Mouse (Mus musculus) liver, embryonic 11.5 days (tissue): Measurements from ENCODE around the gene Igsf8. TPM values are rescaled to one million over a fixed set of nuclear protein-coding genes. Genes with fewer than 3 reads are reported as not detected.
"Not testable (repeated sequence)": the region's sequence is repeated elsewhere in the genome, so short reads cannot be mapped to it uniquely, and the experiment has no call there.

ENCODE experiments used
- ATAC-seq: fragments of 200-750 bp; cut with Nextera tagmentation; replicated peaks from 2 replicates; pipeline ENCODE4 v1.8.0; 2017; ENCODE audit warnings: moderate number of reproducible peaks, mild to moderate bottlenecking, moderate TSS enrichment, moderate library complexity; ENCODE audit not compliant: low FRiP score
- DNase-seq: peaks from one replicate; pipeline ENCODE4 v3.0.0-alpha.2; 2017; ENCODE audit warnings: low spot score
- H3K27ac ChIP-seq: fragments of 300-500 bp; sonication (generic); 2 replicates; pipeline ENCODE4 v1.5.1; 2014; ENCODE audit warnings: mild to moderate bottlenecking, low read depth, low read length, control low read depth
- H3K27me3 ChIP-seq: fragments of 300-500 bp; sonication (generic); replicated peaks from 2 replicates; pipeline ENCODE4 v1.6.1; 2014; ENCODE audit warnings: low read length, mixed read lengths; ENCODE audit not compliant: control insufficient read depth, insufficient read depth
- H3K36me3 ChIP-seq: fragments of 300-500 bp; sonication (generic); 2 replicates; pipeline ENCODE4 v1.6.1; 2014; ENCODE audit warnings: mild to moderate bottlenecking, low read length, moderate library complexity, mixed read lengths; ENCODE audit not compliant: control insufficient read depth, insufficient read depth
- H3K4me1 ChIP-seq: fragments of 300-500 bp; sonication (generic); replicated peaks from 2 replicates; pipeline ENCODE4 v1.6.1; 2014; ENCODE audit warnings: low read length, mixed read lengths; ENCODE audit not compliant: control insufficient read depth, insufficient read depth
- H3K4me2 ChIP-seq: fragments of 300-500 bp; sonication (generic); 2 replicates; pipeline ENCODE4 v1.6.1; 2014; ENCODE audit warnings: mild to moderate bottlenecking, control low read depth, moderate library complexity
- H3K4me3 ChIP-seq: fragments of 300-500 bp; sonication (generic); 2 replicates; pipeline ENCODE4 v1.5.1; 2014; ENCODE audit warnings: low read depth, low read length, control low read depth
- H3K9ac ChIP-seq: fragments of 300-500 bp; sonication (generic); 2 replicates; pipeline ENCODE4 v1.6.1; 2014; ENCODE audit warnings: low read depth, low read length, control low read depth
- H3K9me3 ChIP-seq: fragments of 300-500 bp; sonication (generic); 2 replicates; pipeline ENCODE4 v1.6.1; 2016; ENCODE audit warnings: low read length, inconsistent platforms, mixed read lengths; ENCODE audit not compliant: control insufficient read depth
- WGBS: fragments of 180-500 bp; shearing (Covaris S2); extraction: QIAGEN DNeasy Blood & Tissue Kit; methylation state at CpG from one replicate; pipeline ENCODE4 v1.1.7; 2014; 5-methylcytosine and 5-hydroxymethylcytosine counted together
- polyA plus RNA-seq: library from polyadenylated mRNA; unstranded; fragments of >200 nt; fragmentation: Nextera tagmentation; extraction: Ambion mirVana; gene quantifications from 2 replicates; pipeline ENCODE4 v1.2.1, GENCODE M21; 2014

Gene Igsf8
- polyA plus RNA-seq, 1 experiment from 2014 or later: 32.9 TPM

DNA sequence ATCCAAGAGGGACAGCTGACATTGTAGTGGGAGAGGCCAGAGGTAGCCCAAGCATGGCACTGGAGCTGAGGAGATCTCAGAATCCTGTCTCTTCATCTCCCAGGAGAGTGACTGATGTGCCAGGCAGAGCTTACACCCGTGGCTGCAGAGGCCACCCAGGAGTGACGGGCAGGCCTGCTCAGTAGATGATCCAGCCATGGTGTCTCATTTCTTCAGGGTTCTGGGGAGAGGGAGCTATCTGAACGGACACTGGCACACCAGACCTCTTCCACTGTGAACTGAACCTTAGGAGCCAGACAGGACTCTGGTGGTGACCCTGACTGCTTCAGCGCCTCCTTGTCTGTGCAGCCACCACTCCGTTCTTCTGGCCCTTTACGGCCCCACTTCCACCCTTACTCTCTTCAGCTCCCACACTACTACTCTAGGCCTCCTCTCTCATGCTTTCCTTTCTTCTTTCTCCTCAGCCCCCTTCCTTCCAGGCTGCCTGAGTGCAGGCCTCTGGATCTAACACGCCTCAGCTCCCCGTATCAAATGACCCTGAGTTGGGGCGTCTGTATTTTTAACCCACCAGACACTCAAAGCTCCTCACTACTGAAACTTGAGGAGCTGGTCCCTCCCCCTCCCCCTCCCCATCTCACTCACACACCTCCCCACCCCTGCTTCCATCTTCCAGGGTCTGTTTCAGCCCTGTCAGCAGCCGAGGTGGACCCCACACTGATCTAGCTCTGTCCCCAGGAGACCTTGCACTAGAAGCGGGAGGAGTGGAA, 40.0 kb upstream of the Igsf8 start:
- Histone ChIP-seq H3K4me3 (no peak overlapping the region), H3K9ac (no peak overlapping the region), H3K4me2 (no peak overlapping the region), H3K9me3 (no peaks in the 10 kb centered on the region), H3K36me3 (no peaks in the 10 kb centered on the region), H3K27me3 (no peaks in the 10 kb centered on the region), H3K4me1 (peaks cover 3% of the 10 kb centered on the region), H3K27ac (no peak overlapping the region)
- no peak for ATAC-seq
- DNase-seq: no peak
- WGBS: 49% methylated on average over 11 of the region's 11 CpGs

DNA sequence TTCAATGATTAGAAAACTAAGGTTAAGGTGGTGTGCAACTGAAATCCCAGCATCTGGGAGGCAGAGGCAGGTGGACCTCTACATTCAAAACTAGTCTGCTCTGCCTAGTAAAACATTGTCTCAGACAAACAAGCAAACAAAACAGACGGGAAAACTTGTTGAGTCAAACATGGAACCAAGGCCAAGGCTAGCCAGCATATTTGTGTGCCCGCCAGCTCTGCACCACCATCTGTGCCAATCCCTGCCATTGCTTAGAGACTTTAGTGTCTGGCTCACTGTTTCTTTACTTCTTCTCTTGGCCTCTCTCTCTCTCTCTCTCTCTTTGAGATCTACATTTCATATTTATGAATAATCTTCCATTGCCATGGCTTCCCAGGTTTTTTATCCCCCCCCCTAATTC, 33.2 kb upstream of the Igsf8 start:
- WGBS: 72% methylated on average over 2 of the region's 2 CpGs
- Histone ChIP-seq H3K27me3 (no peaks in the 10 kb centered on the region), H3K4me3 (no peak overlapping the region), H3K9ac (no peak overlapping the region), H3K4me1 (no peaks in the 10 kb centered on the region), H3K4me2 (no peak overlapping the region), H3K36me3 (no peaks in the 10 kb centered on the region), H3K9me3 (no peaks in the 10 kb centered on the region), H3K27ac (no peak overlapping the region)
- ATAC-seq (no peak), DNase-seq (no peak)

DNA sequence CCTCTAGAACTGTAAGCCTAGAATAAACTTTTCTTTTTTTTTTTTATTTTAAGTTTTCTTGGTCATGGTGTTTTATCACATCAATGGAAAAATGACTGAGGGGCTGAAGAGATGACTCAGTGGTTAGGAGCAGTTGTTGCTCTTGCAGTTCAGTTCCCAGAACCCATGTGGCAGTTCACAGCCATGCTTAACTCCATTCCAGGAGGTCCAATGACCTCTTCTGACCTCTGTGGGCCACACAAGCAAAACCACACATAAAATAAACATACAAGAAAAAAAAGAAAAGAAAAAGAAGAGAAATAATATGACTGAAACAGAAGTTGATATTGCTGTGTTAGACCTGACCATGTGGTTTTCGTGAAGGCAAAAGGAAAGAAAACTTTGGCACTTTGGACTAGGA, 32.2 kb upstream of the Igsf8 start:
- Histone ChIP-seq H3K27ac (no peak overlapping the region), H3K9ac (no peak overlapping the region), H3K4me1 (no peaks in the 10 kb centered on the region), H3K4me3 (no peak overlapping the region), H3K4me2 (no peak overlapping the region), H3K9me3 (no peaks in the 10 kb centered on the region), H3K36me3 (no peaks in the 10 kb centered on the region), H3K27me3 (no peaks in the 10 kb centered on the region)
- ATAC-seq: no peak
- 76% methylated on average over 1 of the region's 1 CpGs for WGBS
- DNase-seq: no peak

DNA sequence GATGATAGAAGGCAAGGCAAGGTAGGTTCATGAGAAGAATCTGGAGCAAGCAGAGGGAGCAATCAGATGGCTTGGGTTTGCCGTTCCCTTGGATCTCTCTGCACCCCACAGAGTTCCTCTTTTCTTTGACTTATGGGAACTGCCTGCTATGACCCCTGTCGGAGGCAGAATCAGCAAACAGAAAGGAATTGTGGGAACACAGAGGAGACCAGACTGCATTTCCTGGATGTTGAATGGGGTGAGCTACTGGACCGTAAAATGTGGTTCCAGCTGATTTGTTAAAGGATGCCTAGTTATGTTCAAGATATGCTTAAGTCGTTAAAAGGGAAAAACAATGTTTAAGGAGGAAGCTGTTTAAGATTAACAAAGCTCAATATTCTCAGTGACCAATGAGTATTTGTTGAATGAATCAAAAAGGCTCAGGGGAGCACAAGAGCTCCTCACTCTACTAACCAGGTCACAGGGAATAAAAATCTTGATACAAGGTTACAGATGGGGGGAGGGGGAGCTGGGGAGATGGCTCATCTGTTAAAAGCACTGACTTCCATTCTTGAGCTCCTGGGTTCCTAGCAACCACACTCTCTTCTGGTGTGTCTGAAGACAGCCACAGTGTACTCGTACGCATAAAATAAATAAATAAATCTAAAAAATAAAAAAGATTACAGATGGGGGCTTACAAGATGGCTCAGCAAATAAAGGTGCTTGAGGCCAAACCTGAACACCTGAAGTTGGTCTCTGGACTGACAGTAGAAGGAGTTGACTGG, 20.3 kb upstream of the Igsf8 start:
- no peak overlapping the region for H3K27ac ChIP-seq
- no peak for DNase-seq
- WGBS: 50% methylated on average over 6 of the region's 6 CpGs
- H3K4me1 ChIP-seq: no peaks in the 10 kb centered on the region
- H3K4me2 ChIP-seq: no peak overlapping the region
- no peak overlapping the region for H3K4me3 ChIP-seq
- no peaks in the 10 kb centered on the region for H3K36me3 ChIP-seq
- no peaks in the 10 kb centered on the region for H3K9me3 ChIP-seq
- ATAC-seq: no peak
- peaks cover 18% of the 10 kb centered on the region for H3K27me3 ChIP-seq
- no peak overlapping the region for H3K9ac ChIP-seq

DNA sequence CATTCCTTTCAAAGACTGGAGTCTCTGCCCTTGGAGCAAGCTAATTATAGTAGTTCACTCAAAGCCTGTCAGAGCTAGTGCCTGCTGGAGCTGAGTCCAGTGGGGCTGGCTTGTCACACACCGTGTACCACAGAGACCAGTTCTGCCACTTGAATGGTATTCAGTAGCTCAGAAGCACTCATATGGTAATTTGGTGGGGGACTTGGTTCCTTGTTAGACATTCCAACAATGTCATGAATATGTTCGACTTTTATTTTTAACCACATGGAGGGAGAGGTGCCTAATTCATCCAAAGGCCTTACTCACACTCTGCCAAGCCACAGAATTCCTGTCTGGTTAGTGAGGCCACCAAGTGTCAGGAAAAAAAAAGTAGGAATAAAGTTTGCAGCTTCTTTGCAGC, 19.0 kb upstream of the Igsf8 start:
- Histone ChIP-seq H3K4me2 (no peak overlapping the region), H3K4me1 (no peaks in the 10 kb centered on the region), H3K9me3 (no peaks in the 10 kb centered on the region), H3K36me3 (no peaks in the 10 kb centered on the region), H3K4me3 (no peak overlapping the region), H3K9ac (no peak overlapping the region), H3K27ac (no peak overlapping the region), H3K27me3 (peaks cover 18% of the 10 kb centered on the region)
- ATAC-seq (no peak), DNase-seq (no peak)
- 61% methylated on average over 2 of the region's 2 CpGs for whole genome bisulfite sequencing

GRCm38 (mm10) chr1:172243547-172244205, 17.8 kb upstream of the Igsf8 start:
- Histone ChIP-seq H3K27me3 (peaks cover 18% of the 10 kb centered on the region), H3K4me3 (no peak overlapping the region), H3K4me1 (no peaks in the 10 kb centered on the region), H3K36me3 (no peaks in the 10 kb centered on the region), H3K27ac (no peak overlapping the region), H3K9me3 (no peaks in the 10 kb centered on the region), H3K4me2 (peak overlapping the region; percentile 21; the same call in 1 of the 2 replicates), H3K9ac (no peak overlapping the region)
- no peak for ATAC-seq
- WGBS: 22% methylated on average over 16 of the region's 16 CpGs
- no peak for DNase-seq

- Histone ChIP-seq H3K27me3 (peaks cover 18% of the 10 kb centered on the region), H3K4me2 (peak overlapping the region; percentile 21)
- H3K27ac ChIP-seq, H3K9ac ChIP-seq, H3K4me3 ChIP-seq, H3K4me1 ChIP-seq, ATAC-seq, DNase-seq, H3K36me3 ChIP-seq, H3K9me3 ChIP-seq: not testable (repeated sequence)
- WGBS: 27% methylated on average over 23 of the region's 23 CpGs
Measured at GRCm38 (mm10) chr1:172244645-172245044, 16.8 kb upstream of the Igsf8 start.

GRCm38 (mm10) chr1:172247216-172247615, 14.2 kb upstream of the Igsf8 start:
- 66% methylated on average over 4 of the region's 4 CpGs for WGBS
- Histone ChIP-seq H3K36me3 (no peaks in the 10 kb centered on the region), H3K27ac (no peak overlapping the region), H3K4me2 (no peak overlapping the region), H3K4me3 (no peak overlapping the region), H3K4me1 (no peaks in the 10 kb centered on the region), H3K9me3 (no peaks in the 10 kb centered on the region), H3K27me3 (peaks cover 18% of the 10 kb centered on the region), H3K9ac (no peak overlapping the region)
- DNase-seq (no peak), ATAC-seq (no peak)
